Mouse (Mus musculus) heart, adult 10 weeks (tissue): Measurements from ENCODE around the gene Zfp949. TPM values are rescaled to one million over a fixed set of nuclear protein-coding genes. Genes with fewer than 3 reads are reported as not detected.

Source experiments
- polyA plus RNA-seq: library from polyadenylated mRNA; stranded (reverse); fragments of 350-450 nt; fragmentation: Illumina TruSeq; extraction: RNeasy Lipid Tissue Mini Kit (QIAGEN cat#74804); gene quantifications from one replicate; pipeline ENCODE4 v1.2.3, GENCODE M21; 2014; ENCODE audit warnings: low read depth, low replicate concordance

Gene Zfp949
- polyA plus RNA-seq = 6.5 TPM

GRCm38 (mm10) chr9:88547851-88548613, at the start of gene Zfp949:
Zfp949 (plus strand) TSS chr9:88548020.

DNA sequence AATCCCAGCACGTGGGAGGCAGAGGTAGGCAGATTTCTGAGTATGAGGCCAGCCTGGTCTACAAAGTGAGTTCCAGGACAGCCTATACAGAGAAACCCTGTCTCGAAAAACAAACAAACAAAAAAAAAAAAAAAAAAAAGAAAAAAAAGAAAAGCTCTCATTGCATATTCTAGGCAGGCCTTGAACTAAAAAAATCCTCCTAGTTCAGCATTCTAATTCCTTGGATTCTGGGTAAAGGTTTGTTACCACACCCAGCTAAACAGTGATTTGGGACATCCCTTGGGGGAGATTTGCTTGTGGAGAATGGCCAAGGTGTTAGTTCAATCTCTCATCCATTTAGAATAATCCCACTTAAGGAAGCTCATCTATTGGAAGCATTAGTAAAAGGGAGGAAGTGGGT, 32.8 kb downstream of the Zfp949 start, which contains the start of gene Trim43a:
Trim43a (plus strand) TSS at position 301 of the 400 bp plus-strand sequence.

Other genes starting within 250 kb of the Zfp949 start
- gene Nt5e, start 220.8 kb upstream of the Zfp949 start, polyA plus RNA-seq = 17.3 TPM
- gene Snx14, start 109.1 kb upstream of the Zfp949 start, polyA plus RNA-seq = 25.2 TPM
- not detected for gene Gm20537, start 91.4 kb upstream of the Zfp949 start, polyA plus RNA-seq
- 64.8 TPM for gene Syncrip, start 65.4 kb upstream of the Zfp949 start, polyA plus RNA-seq
- not detected for gene Trim43a, start 32.9 kb downstream of the Zfp949 start, polyA plus RNA-seq
- 20.5 TPM for gene Mthfsl, start 172.3 kb downstream of the Zfp949 start, polyA plus RNA-seq
- gene Bcl2a1d, start 183.9 kb downstream of the Zfp949 start, polyA plus RNA-seq = not detected